Mouse (Mus musculus) adrenal gland, adult (tissue): Measurements from ENCODE around the gene Trappc12.
"Not testable (repeated sequence)": the region's sequence is repeated elsewhere in the genome, so short reads cannot be mapped to it uniquely, and the experiment has no call there.

ENCODE experiments used
- DNase-seq, 2 experiments: peaks; one replicate each; pipeline ENCODE4 v3.0.0; 2022 to 2023; ENCODE audit warnings: low spot score in 1 of 2; ENCODE audit not compliant: inconsistent age in 2 of 2

Gene Trappc12

DNA sequence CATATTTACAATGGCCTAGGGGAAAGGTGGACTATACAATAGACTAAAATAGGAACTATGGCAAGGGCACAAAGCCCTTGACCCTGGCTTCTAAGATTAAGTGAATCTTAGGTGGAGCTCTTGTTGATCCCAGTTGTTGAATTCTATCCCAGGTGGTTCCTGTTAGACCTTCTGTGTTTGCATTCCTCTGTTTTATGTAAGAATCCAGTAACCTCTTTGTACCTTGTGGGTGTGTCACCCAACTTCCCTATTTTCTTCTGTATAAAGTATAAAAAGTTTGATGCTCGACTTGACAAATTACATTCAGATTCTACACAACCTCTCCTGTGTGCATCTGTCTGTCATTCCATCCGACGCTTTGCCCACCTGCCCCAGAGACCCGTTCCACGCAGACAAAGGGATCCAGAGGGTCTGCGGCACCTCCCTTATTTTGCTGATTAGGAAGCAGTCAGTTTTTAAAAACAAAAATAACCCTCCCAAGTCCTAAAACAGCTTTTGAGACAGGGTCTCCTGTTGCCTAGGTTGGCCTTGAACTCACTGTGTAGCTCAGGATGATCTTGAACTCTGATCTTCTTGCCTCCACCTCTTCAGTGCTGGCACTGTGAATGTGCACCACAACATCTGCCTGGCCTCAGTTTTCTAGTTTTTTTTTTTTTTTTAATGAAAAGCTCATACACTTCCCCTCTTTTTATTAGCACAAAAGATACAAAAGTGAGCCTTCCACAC, 16.6 kb downstream of the Trappc12 start:
- not testable (repeated sequence) for DNase-seq

- no peak for DNase-seq
These were observed 17.6 kb downstream of the Trappc12 start for GRCm38 (mm10) chr12:28732631-28733030.

DNA sequence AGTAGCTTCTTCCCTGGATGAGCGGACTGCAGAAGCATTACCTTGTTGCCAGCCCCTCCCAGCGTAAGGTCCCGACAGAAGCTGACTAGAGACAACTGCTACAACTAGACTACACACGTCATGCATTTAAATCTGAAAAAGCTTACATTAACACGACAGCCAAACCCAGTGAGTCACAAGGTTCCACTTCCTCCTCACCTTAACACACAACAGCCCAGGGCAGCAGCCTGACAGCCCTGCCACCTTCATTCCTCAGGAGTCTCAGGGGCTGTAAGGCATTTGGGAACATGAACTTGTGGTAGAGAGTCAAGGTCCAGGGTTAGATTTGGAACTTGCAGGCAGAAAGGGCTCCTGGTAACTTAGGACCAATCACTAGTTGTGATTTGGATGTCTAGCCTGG, 23.2 kb downstream of the Trappc12 start:
- DNase-seq, result no peak

DNA sequence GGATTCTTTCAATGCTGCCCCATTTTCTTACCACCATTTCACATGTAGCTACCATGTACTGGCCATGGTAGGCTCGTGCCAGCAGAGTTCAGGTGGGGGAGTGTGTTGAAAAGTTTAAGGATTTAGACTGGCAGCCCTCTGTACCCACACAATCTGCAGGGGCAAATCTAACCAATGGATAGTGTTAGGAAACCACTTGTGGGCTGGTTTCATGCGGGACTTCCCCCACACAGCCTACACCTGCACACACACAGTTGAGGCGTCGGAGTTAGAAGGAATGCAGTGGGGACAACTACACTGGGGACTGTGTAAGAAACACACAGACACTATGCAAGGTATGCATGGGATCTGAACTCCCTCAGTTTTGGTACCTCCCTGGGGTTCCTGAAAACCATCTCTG, 24.1 kb downstream of the Trappc12 start:
- no peak for DNase-seq

DNA sequence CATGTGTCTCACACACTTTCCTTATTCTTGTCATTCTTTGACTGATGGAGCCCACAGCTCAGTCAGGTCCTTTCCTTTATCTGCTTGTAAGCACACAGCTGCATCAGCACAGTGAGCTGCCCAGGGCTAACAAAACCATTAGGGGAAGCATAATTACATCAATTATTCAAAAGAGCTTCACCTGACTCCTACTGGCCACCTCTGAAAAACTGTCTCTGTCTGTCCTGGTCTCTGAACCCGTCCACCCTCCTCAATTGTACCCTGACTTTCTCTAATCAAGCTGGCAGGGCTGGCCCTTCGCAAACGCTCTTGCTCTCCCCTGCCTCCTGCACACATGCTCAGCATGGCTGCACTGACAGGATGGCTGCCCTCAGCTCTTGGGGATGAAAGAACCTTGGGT, 25.9 kb downstream of the Trappc12 start:
- DNase-seq, result no peak

DNA sequence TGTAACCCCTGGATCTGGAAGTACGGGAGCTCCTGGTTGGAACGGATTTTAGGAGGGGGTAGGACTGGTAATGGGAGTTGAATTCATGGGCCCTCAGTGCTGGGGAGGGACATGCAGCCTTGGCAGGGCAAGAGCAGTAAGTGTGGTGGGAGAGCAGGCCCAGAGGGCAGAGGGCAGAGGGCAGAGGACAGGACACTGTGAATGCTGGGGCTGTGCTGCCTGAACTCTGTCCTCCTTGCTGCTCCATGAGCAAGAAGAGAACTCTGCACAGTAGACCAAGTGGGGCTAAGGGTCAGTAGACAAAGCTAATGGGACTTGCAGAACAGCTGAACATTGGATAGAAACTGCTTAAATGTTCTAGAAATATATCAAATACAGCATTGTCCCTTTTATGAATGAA, 32.2 kb downstream of the Trappc12 start:
- DNase-seq, result no peak

DNA sequence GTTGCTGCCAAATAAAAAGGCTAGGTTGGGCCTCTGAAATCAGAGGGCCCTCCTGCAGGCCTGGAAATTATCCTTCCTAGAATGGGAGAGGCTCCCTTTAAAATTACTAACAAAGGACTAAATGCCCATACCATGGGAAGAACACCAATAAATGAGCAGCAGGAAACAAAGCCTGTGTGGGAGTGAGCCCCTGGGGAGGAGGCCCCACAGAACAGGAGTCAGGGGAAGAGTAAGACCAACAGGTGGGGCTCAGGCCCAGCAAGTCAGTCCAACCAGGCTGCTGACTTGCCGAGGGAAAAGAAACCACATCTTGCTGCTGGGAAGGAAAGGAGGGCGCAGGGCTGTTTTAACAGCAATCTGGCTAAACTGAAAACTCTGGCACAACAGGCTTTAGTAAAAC, 33.2 kb downstream of the Trappc12 start:
- DNase-seq, result no peak

GRCm38 (mm10) chr12:28714822-28715632, 35.2 kb downstream of the Trappc12 start:
- no peak for DNase-seq

DNA sequence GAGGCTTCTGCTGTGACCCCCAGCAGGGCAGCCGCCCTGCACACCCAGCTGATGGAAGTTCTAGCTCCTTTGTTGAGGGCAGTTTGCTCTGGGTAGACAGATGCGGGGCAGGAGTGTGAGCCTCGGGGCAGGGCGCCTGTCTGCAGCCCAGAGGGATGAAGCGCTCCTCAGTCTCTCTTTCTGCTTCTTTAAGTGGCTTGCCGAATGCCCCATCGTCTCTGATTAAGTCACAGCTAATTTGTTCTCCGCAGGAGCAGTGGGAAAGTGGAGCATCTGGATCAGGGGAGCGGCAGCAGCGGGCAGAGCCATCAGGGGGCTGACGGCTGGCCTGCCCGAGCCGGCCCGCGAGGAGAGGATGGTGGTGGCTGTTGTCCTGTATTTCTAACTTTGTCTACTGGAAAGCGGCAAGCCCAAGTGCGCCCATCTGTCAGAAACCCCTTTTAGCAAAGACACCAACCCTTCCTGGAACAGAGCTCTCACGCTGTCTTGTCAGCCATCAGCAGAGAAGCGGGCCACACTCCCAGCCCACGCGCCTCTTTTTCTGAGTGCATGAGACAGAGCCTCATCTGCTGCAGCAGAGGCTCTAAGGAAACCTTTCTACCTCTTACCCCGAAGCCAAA, 39.6 kb downstream of the Trappc12 start:
- no peak for DNase-seq

DNA sequence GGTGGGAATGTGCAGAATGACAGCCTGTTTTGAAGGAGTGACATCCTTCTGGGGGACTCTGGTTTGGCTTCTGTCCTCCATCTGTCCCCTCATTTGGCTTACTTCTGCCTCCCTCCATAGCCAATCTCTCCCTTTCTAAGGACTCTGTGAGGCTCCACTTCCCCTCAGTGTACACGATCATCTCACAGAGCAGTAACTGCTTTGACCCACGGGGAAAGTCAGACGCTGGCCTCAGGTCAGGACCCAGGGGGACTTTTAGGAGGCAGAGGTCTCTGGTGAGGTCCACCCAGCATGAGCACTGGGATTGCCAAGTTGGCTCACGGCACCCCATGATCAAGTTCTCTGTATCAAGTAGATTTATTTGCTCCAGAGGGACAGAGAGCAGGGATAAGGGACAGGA, 42.1 kb downstream of the Trappc12 start:
- no peak for DNase-seq

DNA sequence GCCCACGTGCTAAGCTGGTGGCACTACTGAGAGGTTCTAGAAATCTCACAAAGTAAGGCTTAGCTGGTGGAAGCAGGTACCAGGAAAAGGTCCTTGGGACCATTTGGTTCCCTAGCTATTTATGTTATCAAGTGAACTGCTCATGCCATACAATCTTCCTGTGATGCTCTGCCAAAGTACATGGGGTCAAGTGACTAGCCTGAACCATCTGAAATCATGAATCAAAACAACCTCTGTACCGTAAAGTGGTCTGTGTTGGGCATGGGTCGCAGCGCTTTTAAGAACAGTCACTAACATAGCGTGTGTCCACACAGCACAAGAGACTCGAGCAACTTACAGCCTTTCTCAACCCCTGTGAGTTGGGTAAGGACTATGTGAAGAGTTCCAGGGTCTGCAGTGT, 45.1 kb downstream of the Trappc12 start:
- no peak for DNase-seq

GRCm38 (mm10) chr12:28704381-28704780, 45.9 kb downstream of the Trappc12 start:
- peak; percentile 64 to 75 for DNase-seq

- DNase-seq, result no peak
These were observed 49.0 kb downstream of the Trappc12 start for GRCm38 (mm10) chr12:28701302-28701701.

DNA sequence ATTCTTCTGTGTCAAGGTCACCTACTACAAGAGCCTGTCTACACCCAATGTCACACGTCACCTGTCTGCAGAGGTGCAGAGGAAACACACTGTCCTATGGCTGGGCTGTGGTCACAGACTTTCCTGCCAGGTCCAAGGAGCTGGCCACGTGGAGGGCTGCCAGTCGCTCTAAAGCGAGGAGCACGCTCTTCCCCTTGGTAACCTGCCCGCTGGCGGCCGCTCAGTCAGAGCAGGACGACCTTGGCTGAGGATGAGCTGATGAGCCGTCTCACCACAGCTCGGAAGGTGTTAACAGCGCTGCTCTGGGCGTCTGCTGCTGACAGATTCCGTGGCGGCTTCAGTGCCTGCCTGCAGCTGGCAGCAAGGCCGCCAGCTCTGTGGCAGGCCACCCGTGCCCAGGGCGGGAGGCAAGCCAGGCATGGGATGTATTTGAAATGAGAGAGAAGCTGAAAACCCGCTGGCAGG, 49.7 kb downstream of the Trappc12 start:
- peak; percentile 84 to 88 for DNase-seq

- peak in 1 of 2 experiments; percentile 33 for DNase-seq
These were observed 50.2 kb downstream of the Trappc12 start for GRCm38 (mm10) chr12:28700101-28700511.

GRCm38 (mm10) chr12:28699656-28700055, 50.6 kb downstream of the Trappc12 start:
- peak; percentile 64 to 90 for DNase-seq

DNA sequence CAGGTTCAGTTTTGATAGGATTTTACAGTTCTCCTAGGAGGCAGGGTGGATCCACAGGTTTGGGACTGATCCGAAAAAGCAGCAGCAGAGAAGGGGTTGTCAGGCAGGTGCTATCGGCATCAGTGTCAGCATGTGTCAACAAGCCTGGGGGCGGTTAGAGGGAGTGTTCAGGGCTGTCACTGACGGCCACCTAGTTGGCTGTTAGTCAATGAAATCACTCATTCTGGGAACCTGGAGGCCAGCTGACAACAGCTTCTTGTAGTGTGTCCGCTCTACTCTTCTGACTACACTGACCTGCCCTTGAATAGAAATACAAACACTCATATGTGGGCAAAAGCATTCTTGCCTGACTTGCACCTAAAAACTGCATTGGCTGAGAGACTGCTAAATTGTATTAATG, 51.2 kb downstream of the Trappc12 start:
- peak in 1 of 2 experiments; percentile 60 for DNase-seq

DNA sequence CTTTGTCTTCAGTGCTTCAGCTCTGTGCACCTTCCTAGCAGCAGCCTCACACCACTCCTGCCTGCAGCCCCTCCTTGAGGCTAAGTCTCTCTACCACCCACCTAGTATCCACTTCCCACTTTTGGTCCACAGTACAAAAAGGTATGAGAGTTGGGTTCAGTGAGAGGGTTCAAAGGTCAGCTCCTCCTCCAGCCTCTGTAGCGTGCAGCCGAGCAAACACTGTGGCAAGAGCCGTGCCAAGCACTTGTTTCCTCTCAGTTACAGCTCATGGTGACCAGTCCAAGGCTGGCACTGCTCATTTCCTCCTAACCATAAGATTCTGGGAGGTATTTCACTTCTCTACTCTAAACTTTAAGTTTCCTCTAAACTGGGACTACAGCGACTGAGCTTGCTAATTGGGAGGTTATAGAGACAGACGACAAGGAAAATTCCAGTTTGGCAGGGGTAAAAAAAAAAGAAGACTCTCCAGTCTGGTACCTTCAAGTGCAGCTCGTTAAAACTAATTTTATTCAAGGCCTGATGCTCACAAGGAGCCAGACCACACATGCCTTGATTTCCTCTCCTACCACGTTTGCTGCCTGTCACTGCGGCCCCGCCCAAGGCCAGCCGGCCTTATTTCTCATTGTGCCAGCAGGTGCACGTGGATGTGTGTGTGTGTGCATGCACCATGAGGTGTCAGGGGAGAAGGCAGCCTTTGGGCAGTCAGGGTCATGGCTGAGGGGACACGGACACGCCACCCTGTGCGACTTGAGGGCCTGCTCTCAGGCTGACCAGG, 52.3 kb downstream of the Trappc12 start:
- no peak for DNase-seq

DNA sequence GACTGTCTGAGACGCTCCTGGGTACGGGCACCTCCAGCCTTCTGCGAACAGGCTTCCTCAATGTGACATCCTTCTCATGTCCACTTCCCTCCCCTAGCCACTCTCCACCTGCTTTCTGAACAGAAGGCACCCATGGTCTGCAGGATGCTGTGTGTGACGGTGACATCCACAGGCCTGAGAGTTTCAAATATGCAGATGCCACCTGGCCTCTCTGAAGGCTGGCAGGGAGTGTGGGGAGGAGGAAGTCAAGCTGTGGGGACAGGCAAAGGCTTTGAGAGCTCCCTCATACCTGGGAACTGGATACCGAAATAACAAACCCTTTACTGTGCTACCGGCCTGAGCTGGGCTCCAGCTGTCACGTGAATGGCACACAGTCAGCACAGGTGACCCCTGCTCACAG, 55.5 kb downstream of the Trappc12 start:
- no peak for DNase-seq

DNA sequence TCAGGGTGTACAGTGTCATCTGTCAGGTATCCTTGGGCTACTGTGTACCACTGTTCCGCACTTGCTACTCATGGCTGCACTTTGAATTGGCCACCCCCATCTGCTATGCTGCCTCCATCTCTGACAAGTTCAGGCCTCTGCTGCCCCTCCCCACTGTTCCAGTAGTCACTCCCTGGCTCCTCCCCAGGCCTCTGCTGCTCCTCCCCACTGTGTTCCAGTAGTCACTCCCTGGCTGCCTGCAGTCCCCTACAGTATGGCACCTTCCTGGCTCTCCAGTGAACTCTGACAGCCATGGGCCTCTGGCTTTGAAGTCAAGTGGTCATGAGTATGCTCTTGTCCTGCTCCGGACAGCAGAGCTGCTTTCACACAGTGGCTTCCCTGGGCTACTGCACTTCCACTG, 56.0 kb downstream of the Trappc12 start:
- peak; percentile 43 to 57 for DNase-seq

DNA sequence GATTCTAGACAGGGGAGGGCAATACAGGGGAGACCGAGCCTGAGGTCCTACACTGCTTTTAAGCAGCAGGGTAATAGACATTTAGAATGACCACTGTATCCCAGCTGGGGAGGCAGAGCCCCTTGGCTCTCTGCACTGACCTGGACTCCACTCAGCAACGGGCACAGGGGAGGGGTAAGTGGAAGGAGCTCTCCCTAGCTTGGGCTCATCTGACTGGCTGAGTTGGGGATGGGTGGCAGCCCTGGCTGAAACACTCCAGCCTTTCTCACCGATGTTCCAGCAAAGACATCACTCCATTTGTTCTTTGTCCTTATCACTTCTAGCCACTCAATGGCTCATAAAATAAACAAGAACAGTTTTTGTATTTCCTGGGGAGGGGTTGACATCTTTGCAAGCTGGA, 56.5 kb downstream of the Trappc12 start:
- no peak for DNase-seq
